Mouse (Mus musculus): Measurements from ENCODE around the gene 9130230L23Rik.
"Not testable (repeated sequence)": the region's sequence is repeated elsewhere in the genome, so short reads cannot be mapped to it uniquely, and the experiment has no call there.

9130230L23Rik gene

GRCm38 (mm10) chr5:66005041-66005678 lies 1.1 kb upstream of the 9130230L23Rik start:
- DNase-seq: peak; percentile 44

GRCm38 (mm10) chr5:66001232-66001631 lies 2.9 kb downstream of the 9130230L23Rik start:
- no peak for DNase-seq

GRCm38 (mm10) chr5:66000567-66001125 lies 3.4 kb downstream of the 9130230L23Rik start:
- peak; percentile 34 for DNase-seq

- peak; percentile 66 for DNase-seq
These were observed 4.0 kb downstream of the 9130230L23Rik start for GRCm38 (mm10) chr5:66000074-66000473.

- no peak for DNase-seq
These were observed 5.0 kb downstream of the 9130230L23Rik start for GRCm38 (mm10) chr5:65999106-65999505.

- DNase-seq: no peak
These were observed 6.3 kb downstream of the 9130230L23Rik start for GRCm38 (mm10) chr5:65997813-65998212.

GRCm38 (mm10) chr5:65994643-65995042 lies 9.4 kb downstream of the 9130230L23Rik start:
- DNase-seq: peak; percentile 74

GRCm38 (mm10) chr5:65991191-65991590 lies 12.9 kb downstream of the 9130230L23Rik start:
- DNase-seq: no peak

GRCm38 (mm10) chr5:65987004-65987403 lies 17.1 kb downstream of the 9130230L23Rik start:
- DNase-seq: not testable (repeated sequence)

- no peak for DNase-seq
These were observed 17.7 kb downstream of the 9130230L23Rik start for GRCm38 (mm10) chr5:65986426-65986825.

- DNase-seq: no peak
These were observed 28.4 kb downstream of the 9130230L23Rik start for GRCm38 (mm10) chr5:65975731-65976130.

GRCm38 (mm10) chr5:65973189-65973588 lies 30.9 kb downstream of the 9130230L23Rik start:
- no peak for DNase-seq

- no peak for DNase-seq
These were observed 36.1 kb downstream of the 9130230L23Rik start for GRCm38 (mm10) chr5:65968004-65968403.

- DNase-seq: no peak
These were observed 37.0 kb downstream of the 9130230L23Rik start for GRCm38 (mm10) chr5:65967091-65967490.

- DNase-seq: no peak
These were observed 38.3 kb downstream of the 9130230L23Rik start for GRCm38 (mm10) chr5:65965771-65966279.

- DNase-seq: no peak
These were observed 40.8 kb downstream of the 9130230L23Rik start for GRCm38 (mm10) chr5:65963291-65963690.

- DNase-seq: no peak
These were observed 43.5 kb downstream of the 9130230L23Rik start for GRCm38 (mm10) chr5:65960597-65960950.

GRCm38 (mm10) chr5:65959893-65960596 lies 44.0 kb downstream of the 9130230L23Rik start:
- DNase-seq: no peak

- peak; percentile 65 for DNase-seq
These were observed 45.5 kb downstream of the 9130230L23Rik start for GRCm38 (mm10) chr5:65958597-65958996.

- no peak for DNase-seq
These were observed 47.7 kb downstream of the 9130230L23Rik start for GRCm38 (mm10) chr5:65956144-65957008.

GRCm38 (mm10) chr5:65955343-65956143 lies 48.5 kb downstream of the 9130230L23Rik start:
- peak; percentile 89 for DNase-seq

All from kidney, postnatal 10 days (tissue).